Mouse (Mus musculus) G1E (cell line): Measurements from ENCODE around the gene Epb41l2. TPM values are rescaled to one million over a fixed set of nuclear protein-coding genes. Genes with fewer than 3 reads are reported as not detected.

ENCODE experiments used
- ATAC-seq: 2 replicates; pipeline ENCODE4 v1.8.0; 2016; ENCODE audit warnings: mild to moderate bottlenecking; ENCODE audit not compliant: insufficient number of reproducible peaks, poor library complexity, low FRiP score, severe bottlenecking; ENCODE audit errors: extremely low read depth
- DNase-seq: peaks from one replicate; pipeline ENCODE4 v3.0.0; 2012; ENCODE audit warnings: low spot score
- H3K27me3 ChIP-seq: 2 replicates; pipeline ENCODE4 v1.6.1; 2012; ENCODE audit warnings: mild to moderate bottlenecking, low read length, inconsistent platforms; ENCODE audit not compliant: insufficient read depth
- H3K36me3 ChIP-seq: replicated peaks from 2 replicates; pipeline ENCODE3; 2012; ENCODE audit warnings: mild to moderate bottlenecking, inconsistent platforms
- H3K4me1 ChIP-seq: 2 replicates; pipeline ENCODE4 v1.6.1; 2012; ENCODE audit warnings: low read depth, low read length, inconsistent platforms, mixed read lengths; ENCODE audit not compliant: insufficient read depth
- H3K4me3 ChIP-seq: 2 replicates; pipeline ENCODE4 v1.5.1; 2012; ENCODE audit warnings: low read depth, mild to moderate bottlenecking, inconsistent platforms, low read length, moderate library complexity, mixed read lengths
- H3K9me3 ChIP-seq: replicated peaks from 2 replicates; pipeline ENCODE4 v1.6.1; 2012; ENCODE audit warnings: inconsistent platforms
- CTCF ChIP-seq: IDR thresholded peaks from 2 replicates; pipeline ENCODE4 v1.5.1; 2012; ENCODE audit warnings: low read depth, low read length, inconsistent platforms, mixed read lengths
- GATA1 ChIP-seq: IDR thresholded peaks from 2 replicates; pipeline ENCODE4 v1.6.1; 2012; ENCODE audit warnings: borderline replicate concordance, low read length, inconsistent platforms, mixed read lengths
- GATA2 ChIP-seq: IDR thresholded peaks from 2 replicates; pipeline ENCODE4 v1.6.1; 2012; ENCODE audit warnings: low read depth, low read length, inconsistent platforms, borderline replicate concordance
- POLR2AphosphoS5 ChIP-seq: IDR thresholded peaks from 2 replicates; pipeline ENCODE4 v1.6.1; 2012; ENCODE audit warnings: low read depth, low read length, inconsistent platforms; ENCODE audit not compliant: insufficient replicate concordance
- TAL1 ChIP-seq: conservative IDR thresholded peaks from 2 replicates; pipeline ENCODE4 v1.6.1; 2012; ENCODE audit warnings: low read depth, low read length, inconsistent platforms, mixed read lengths
- polyA plus RNA-seq: library from polyadenylated mRNA; stranded (reverse); fragments of >175 nt; gene quantifications from 2 replicates; pipeline ENCODE4 v1.2.3, GENCODE M21; 2012
- total RNA-seq, 2 experiments: library from RNA; stranded (forward) in 1 of 2; stranded (reverse) in 1 of 2; fragments of 200-1000 nt in 1 of 2; fragments of >200 nt in 1 of 2; fragmentation: Nextera tagmentation in 1 of 2; gene quantifications; 2 replicates each; pipeline ENCODE4 v1.2.3; 2014 to 2017

Epb41l2 gene
- total and polyA plus RNA-seq, 3 experiments: 0.71 TPM; not detected in 2

DNA sequence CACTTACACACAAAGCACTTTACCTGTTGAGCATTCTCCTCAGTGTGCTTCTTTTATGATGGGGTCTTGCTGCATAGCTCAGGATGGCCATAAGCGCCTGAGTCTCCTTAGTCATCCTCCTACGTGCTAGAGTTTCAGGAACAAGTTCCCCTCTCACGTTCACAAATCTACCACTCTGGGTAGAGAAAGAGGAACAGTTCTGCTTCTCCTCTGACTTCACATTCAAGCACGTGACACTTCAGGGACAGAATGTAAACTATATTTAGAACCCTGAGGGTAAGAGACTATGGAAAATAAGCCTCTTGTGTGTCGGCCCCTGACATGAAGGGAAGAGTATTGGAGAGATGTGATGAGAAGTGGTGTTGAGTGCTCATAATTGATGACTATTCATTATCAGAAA, 41.2 kb upstream of the Epb41l2 start:
- Histone ChIP-seq H3K4me1 (no peaks in the 10 kb centered on the region), H3K4me3 (no peak overlapping the region), H3K9me3 (no peaks in the 10 kb centered on the region), H3K27me3 (no peaks in the 10 kb centered on the region), H3K36me3 (no peaks in the 10 kb centered on the region)
- DNase-seq (no peak), ATAC-seq (peak; percentile 34)
- TF ChIP-seq TAL1 (no peak), CTCF (no peak), GATA1 (no peak), GATA2 (no peak), POLR2AphosphoS5 (no peak)

DNA sequence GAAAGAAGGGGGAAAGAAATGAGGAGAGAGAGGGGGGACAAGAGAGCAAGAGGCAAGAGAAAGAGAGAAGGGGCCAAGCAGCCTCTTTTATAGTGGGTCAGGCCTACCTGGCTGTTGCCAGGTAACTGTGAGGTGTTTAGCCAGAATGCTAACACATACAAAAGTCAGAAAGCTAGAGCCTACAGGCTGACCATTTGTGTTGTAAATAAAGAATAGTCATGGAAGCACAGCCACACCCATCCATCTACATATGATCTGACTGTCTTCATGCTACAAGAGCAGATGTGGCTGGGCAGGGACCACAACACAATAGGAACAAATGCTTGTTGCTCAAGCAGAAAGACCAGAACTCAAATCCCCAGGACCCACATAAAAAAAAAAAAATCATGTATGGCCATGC, 40.1 kb upstream of the Epb41l2 start:
- H3K9me3 ChIP-seq: no peaks in the 10 kb centered on the region
- no peak overlapping the region for H3K4me3 ChIP-seq
- DNase-seq (no peak), ATAC-seq (no peak)
- H3K36me3 ChIP-seq: no peaks in the 10 kb centered on the region
- H3K27me3 ChIP-seq: no peaks in the 10 kb centered on the region
- no peaks in the 10 kb centered on the region for H3K4me1 ChIP-seq
- TF ChIP-seq GATA2 (no peak), POLR2AphosphoS5 (no peak), TAL1 (no peak), CTCF (no peak), GATA1 (no peak)

DNA sequence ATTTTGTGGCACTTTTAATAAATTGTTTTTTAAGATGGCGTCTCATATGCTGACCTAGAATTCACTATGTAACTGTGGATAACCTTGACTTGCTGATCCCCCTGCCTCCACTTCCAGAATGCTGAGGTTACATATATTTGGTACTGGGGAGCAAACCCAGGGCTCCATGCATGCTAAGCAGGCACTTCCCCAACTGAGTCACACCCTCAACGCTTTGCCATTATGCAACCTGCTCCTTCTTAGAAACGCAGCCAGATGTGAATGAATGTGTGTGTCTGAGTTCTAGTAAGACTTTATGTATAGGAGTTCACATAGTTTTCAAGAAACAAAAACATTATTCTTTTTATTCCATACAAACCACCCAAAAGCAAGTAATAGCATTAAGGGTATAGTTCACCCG, 38.4 kb upstream of the Epb41l2 start:
- no peak overlapping the region for H3K4me3 ChIP-seq
- no peaks in the 10 kb centered on the region for H3K4me1 ChIP-seq
- no peaks in the 10 kb centered on the region for H3K36me3 ChIP-seq
- H3K9me3 ChIP-seq: no peaks in the 10 kb centered on the region
- no peaks in the 10 kb centered on the region for H3K27me3 ChIP-seq
- ATAC-seq: no peak
- no peak for DNase-seq
- no peak for TF ChIP-seq CTCF
- TF ChIP-seq POLR2AphosphoS5: no peak
- TF ChIP-seq GATA2: no peak
- no peak for TF ChIP-seq GATA1
- no peak for TF ChIP-seq TAL1

DNA sequence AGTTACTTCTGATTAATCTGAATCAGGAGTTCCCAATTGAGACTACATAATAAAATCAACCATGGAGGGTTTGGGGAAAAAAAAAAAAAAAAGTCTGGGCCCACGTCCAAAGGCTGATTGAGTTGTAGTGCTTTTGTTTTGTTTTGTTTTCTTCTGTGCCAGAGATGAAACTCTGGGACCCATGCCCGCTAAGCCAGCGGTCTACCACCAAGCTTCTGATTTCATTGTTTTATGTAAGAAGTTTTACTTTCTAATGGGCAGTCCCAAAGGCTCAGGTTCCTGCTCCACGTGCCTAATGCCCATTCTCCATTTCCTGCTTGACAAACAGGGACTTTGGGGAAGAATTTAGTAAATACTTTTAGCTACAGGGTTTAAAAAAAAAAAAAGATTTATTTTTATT, 33.9 kb upstream of the Epb41l2 start:
- H3K27me3 ChIP-seq: no peaks in the 10 kb centered on the region
- H3K36me3 ChIP-seq: no peaks in the 10 kb centered on the region
- no peak overlapping the region for H3K4me3 ChIP-seq
- DNase-seq (no peak), ATAC-seq (no peak)
- no peaks in the 10 kb centered on the region for H3K9me3 ChIP-seq
- no peaks in the 10 kb centered on the region for H3K4me1 ChIP-seq
- TF ChIP-seq TAL1: no peak
- no peak for TF ChIP-seq POLR2AphosphoS5
- TF ChIP-seq GATA2: no peak
- no peak for TF ChIP-seq GATA1
- no peak for TF ChIP-seq CTCF

DNA sequence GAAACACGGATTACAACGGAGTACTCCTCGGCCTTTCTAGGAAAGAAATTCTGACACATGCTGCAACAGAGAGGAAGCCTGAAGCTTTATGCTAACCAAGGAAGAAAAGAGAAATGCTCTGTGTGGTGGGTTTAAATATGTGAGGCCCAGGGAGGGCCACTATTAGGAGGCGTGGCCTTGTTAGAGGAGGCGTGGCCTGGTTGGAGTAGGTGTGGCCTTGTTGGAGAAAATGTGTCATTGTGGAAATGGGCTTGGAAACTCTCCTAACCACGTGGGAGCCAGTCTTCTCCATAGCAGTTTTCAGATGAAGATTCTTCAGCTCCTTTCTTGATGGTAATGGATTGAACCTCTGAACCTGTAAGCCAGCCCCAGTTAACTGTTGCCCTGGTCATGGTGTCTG, 32.1 kb upstream of the Epb41l2 start:
- DNase-seq: no peak
- no peak for ATAC-seq

DNA sequence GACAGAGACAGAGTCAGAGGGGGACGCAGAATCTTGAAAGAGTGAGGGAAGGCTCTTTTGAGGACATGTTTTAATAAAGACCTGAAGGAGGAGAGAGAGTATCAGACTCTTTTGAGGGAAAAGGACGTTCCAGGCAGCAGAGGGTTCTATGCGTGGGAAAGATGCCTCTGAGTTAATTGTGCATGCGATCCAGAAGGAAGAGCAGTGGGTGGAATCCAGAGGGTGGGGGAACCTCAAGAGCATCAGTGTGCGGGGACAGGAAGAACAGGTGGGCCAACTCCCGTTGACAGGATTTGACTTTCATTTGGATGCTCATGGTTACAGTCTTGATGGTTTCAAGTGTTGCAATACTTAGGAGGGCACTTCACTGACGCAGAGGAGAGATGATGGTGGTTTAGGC, 29.5 kb upstream of the Epb41l2 start:
- no peak for ATAC-seq
- TF ChIP-seq POLR2AphosphoS5: no peak
- TF ChIP-seq GATA1: no peak
- no peak for TF ChIP-seq GATA2
- no peak for TF ChIP-seq TAL1
- no peak for TF ChIP-seq CTCF
- Histone ChIP-seq H3K4me1 (no peaks in the 10 kb centered on the region), H3K36me3 (no peaks in the 10 kb centered on the region), H3K4me3 (no peak overlapping the region), H3K27me3 (no peaks in the 10 kb centered on the region), H3K9me3 (no peaks in the 10 kb centered on the region)
- no peak for DNase-seq

More for the DNA sequence above, 32.1 kb upstream of the Epb41l2 start:
- Histone ChIP-seq H3K9me3 (no peaks in the 10 kb centered on the region), H3K4me3 (no peak overlapping the region), H3K27me3 (no peaks in the 10 kb centered on the region), H3K36me3 (no peaks in the 10 kb centered on the region), H3K4me1 (no peaks in the 10 kb centered on the region)
- TF ChIP-seq GATA2 (no peak), CTCF (no peak), TAL1 (no peak), POLR2AphosphoS5 (no peak), GATA1 (no peak)
